Mouse (Mus musculus) hindbrain, embryonic 16.5 days (tissue): ENCODE data around the gene Borcs5. TPM values are rescaled to one million over a fixed set of nuclear protein-coding genes. Genes with fewer than 3 reads are reported as not detected.
A peak's percentile ranks its signal among the peaks of the same experiment; 100 is the strongest.

Source experiments
- ATAC-seq: fragments of 200-750 bp; cut with Nextera tagmentation; 2 replicates; pipeline ENCODE4 v1.8.0; 2017; ENCODE audit warnings: moderate TSS enrichment, moderate library complexity
- H3K27ac ChIP-seq: fragments of 300-500 bp; sonication (generic); 2 replicates; pipeline ENCODE4 v1.5.1; 2014; ENCODE audit warnings: low read depth, mild to moderate bottlenecking, control low read depth, low read length, moderate library complexity
- H3K27me3 ChIP-seq: fragments of 300-500 bp; sonication (generic); replicated peaks from 2 replicates; pipeline ENCODE4 v1.6.1; 2014; ENCODE audit warnings: low read length; ENCODE audit not compliant: control insufficient read depth, insufficient read depth
- H3K36me3 ChIP-seq: fragments of 300-500 bp; sonication (generic); 2 replicates; pipeline ENCODE4 v1.6.1; 2014; ENCODE audit warnings: mild to moderate bottlenecking, low read length, moderate library complexity, mixed read lengths; ENCODE audit not compliant: control insufficient read depth, insufficient read depth
- H3K4me1 ChIP-seq: fragments of 300-500 bp; sonication (generic); 2 replicates; pipeline ENCODE4 v1.6.1; 2014; ENCODE audit warnings: low read depth, low read length; ENCODE audit not compliant: control insufficient read depth, insufficient read depth
- H3K4me2 ChIP-seq: fragments of 300-500 bp; sonication (generic); 2 replicates; pipeline ENCODE4 v1.6.1; 2014; ENCODE audit warnings: mild to moderate bottlenecking, low read length, control low read depth, moderate library complexity
- H3K4me3 ChIP-seq: fragments of 300-500 bp; sonication (generic); 2 replicates; pipeline ENCODE4 v1.5.1; 2014; ENCODE audit warnings: mild to moderate bottlenecking, low read length, control low read depth, moderate library complexity
- H3K9ac ChIP-seq: fragments of 300-500 bp; sonication (generic); 2 replicates; pipeline ENCODE4 v1.6.1; 2014; ENCODE audit warnings: low read depth, mild to moderate bottlenecking, control low read depth, low read length, moderate library complexity
- H3K9me3 ChIP-seq: fragments of 300-500 bp; sonication (generic); 2 replicates; pipeline ENCODE4 v1.6.1; 2014; ENCODE audit warnings: mild to moderate bottlenecking, low read length, moderate library complexity; ENCODE audit not compliant: control insufficient read depth
- WGBS: fragments of 180-500 bp; shearing (Covaris S2); extraction: QIAGEN DNeasy Blood & Tissue Kit; methylation state at CpG from one replicate; pipeline ENCODE4 v1.1.7; 2014; 5-methylcytosine and 5-hydroxymethylcytosine counted together
- polyA plus RNA-seq: library from polyadenylated mRNA; unstranded; fragments of >200 nt; fragmentation: Nextera tagmentation; extraction: Ambion mirVana; gene quantifications from 2 replicates; pipeline ENCODE4 v1.2.1, GENCODE M21; 2015

Gene Borcs5
- polyA plus RNA-seq, 1 experiment from 2014 or later: 42.8 TPM

- Histone ChIP-seq H3K36me3 (no peaks in the 10 kb centered on the region), H3K9ac (no peak overlapping the region), H3K27me3 (no peaks in the 10 kb centered on the region), H3K4me1 (no peaks in the 10 kb centered on the region), H3K9me3 (no peaks in the 10 kb centered on the region), H3K4me3 (no peak overlapping the region), H3K4me2 (no peak overlapping the region), H3K27ac (no peak overlapping the region)
- WGBS: 87% methylated on average over 5 of the region's 5 CpGs
- ATAC-seq: no peak
These were observed 58.9 kb downstream of the Borcs5 start for GRCm38 (mm10) chr6:134698243-134698642.

- 63% methylated on average over 8 of the region's 8 CpGs for WGBS
- ATAC-seq: no peak
These were observed 61.3 kb downstream of the Borcs5 start for GRCm38 (mm10) chr6:134700451-134701210.

GRCm38 (mm10) chr6:134701211-134701602 lies 61.9 kb downstream of the Borcs5 start:
- H3K4me2 ChIP-seq: no peak overlapping the region
- H3K36me3 ChIP-seq: no peaks in the 10 kb centered on the region
- no peaks in the 10 kb centered on the region for H3K4me1 ChIP-seq
- H3K4me3 ChIP-seq: no peak overlapping the region
- no peaks in the 10 kb centered on the region for H3K9me3 ChIP-seq
- WGBS: 96% methylated on average over 6 of the region's 6 CpGs
- ATAC-seq: no peak
- no peak overlapping the region for H3K9ac ChIP-seq
- no peak overlapping the region for H3K27ac ChIP-seq
- H3K27me3 ChIP-seq: no peaks in the 10 kb centered on the region

More at GRCm38 (mm10) chr6:134700451-134701210, 61.3 kb downstream of the Borcs5 start:
- no peaks in the 10 kb centered on the region for H3K27me3 ChIP-seq
- no peaks in the 10 kb centered on the region for H3K36me3 ChIP-seq
- no peak overlapping the region for H3K4me3 ChIP-seq
- no peaks in the 10 kb centered on the region for H3K9me3 ChIP-seq
- no peaks in the 10 kb centered on the region for H3K4me1 ChIP-seq
- no peak overlapping the region for H3K27ac ChIP-seq
- no peak overlapping the region for H3K9ac ChIP-seq
- no peak overlapping the region for H3K4me2 ChIP-seq

DNA sequence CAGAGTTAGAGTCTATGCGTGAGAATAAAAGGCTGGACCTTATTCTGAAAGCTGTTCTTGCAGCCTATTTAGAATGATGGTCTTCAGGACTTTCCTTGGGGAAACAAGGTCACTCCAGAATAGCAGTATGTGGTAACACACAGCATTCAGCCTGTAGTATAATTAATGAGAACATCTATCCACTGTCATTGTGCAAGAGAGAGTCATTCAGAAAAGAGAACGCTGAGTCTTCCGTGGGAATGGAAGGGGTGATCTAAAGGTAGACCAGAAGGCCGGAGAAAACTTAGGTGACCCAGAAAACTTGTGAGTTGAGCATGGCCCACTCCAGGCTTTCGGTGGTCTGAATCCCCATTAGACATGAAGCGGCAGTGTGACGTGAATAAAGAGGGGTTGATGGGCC lies 62.9 kb downstream of the Borcs5 start:
- ATAC-seq: no peak
- no peak overlapping the region for H3K27ac ChIP-seq
- WGBS: 90% methylated on average over 7 of the region's 7 CpGs

GRCm38 (mm10) chr6:134703053-134703690 lies 63.9 kb downstream of the Borcs5 start:
- Histone ChIP-seq H3K9ac (no peak overlapping the region), H3K27ac (no peak overlapping the region), H3K36me3 (no peaks in the 10 kb centered on the region), H3K9me3 (no peaks in the 10 kb centered on the region), H3K4me1 (no peaks in the 10 kb centered on the region), H3K4me3 (no peak overlapping the region), H3K27me3 (no peaks in the 10 kb centered on the region), H3K4me2 (no peak overlapping the region)
- WGBS: 88% methylated on average over 4 of the region's 4 CpGs
- ATAC-seq: no peak

More for the DNA sequence above, 62.9 kb downstream of the Borcs5 start:
- Histone ChIP-seq H3K9ac (no peak overlapping the region), H3K36me3 (no peaks in the 10 kb centered on the region), H3K4me2 (no peak overlapping the region), H3K9me3 (no peaks in the 10 kb centered on the region), H3K4me1 (no peaks in the 10 kb centered on the region), H3K4me3 (no peak overlapping the region), H3K27me3 (no peaks in the 10 kb centered on the region)

- no peak for ATAC-seq
- Histone ChIP-seq H3K4me2 (no peak overlapping the region), H3K4me1 (no peaks in the 10 kb centered on the region), H3K27ac (no peak overlapping the region), H3K9me3 (no peaks in the 10 kb centered on the region), H3K27me3 (no peaks in the 10 kb centered on the region), H3K9ac (no peak overlapping the region), H3K36me3 (peaks cover 3% of the 10 kb centered on the region; the same call in 1 of the 2 replicates), H3K4me3 (no peak overlapping the region)
- WGBS: 90% methylated on average over 4 of the region's 4 CpGs
These were observed 67.2 kb downstream of the Borcs5 start for GRCm38 (mm10) chr6:134706467-134706866.

GRCm38 (mm10) chr6:134710020-134710419 lies 70.7 kb downstream of the Borcs5 start:
- Histone ChIP-seq H3K9ac (no peak overlapping the region), H3K9me3 (no peaks in the 10 kb centered on the region), H3K27me3 (no peaks in the 10 kb centered on the region), H3K4me2 (no peak overlapping the region), H3K27ac (no peak overlapping the region), H3K4me3 (no peak overlapping the region), H3K4me1 (no peaks in the 10 kb centered on the region), H3K36me3 (peaks cover 3% of the 10 kb centered on the region; the same call in 1 of the 2 replicates)
- ATAC-seq: 0 out of 2 replicates have a peak, but pooled peaks have one; percentile 31
- 77% methylated on average over 15 of the region's 15 CpGs for WGBS

DNA sequence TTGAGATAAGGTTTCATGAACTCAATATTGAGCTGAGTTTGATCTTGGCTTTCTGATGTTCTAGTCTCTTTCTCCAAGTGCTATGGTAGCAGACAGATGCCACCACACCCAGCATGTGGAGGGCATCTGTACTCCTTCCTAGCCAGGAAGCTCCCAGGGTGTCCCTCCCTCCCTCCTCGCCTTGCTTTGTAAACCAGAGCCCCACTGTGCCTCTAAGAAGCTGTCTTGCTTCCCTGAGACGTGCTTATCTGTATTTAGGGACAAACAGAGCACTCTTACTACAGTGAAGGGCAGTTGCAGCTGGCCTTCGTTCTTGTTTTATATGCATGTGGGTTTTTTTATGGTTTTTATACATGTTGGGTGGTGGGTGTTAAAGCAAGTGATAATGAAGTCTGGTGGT lies 74.0 kb downstream of the Borcs5 start:
- Histone ChIP-seq H3K36me3 (peaks cover 3% of the 10 kb centered on the region; the same call in 1 of the 2 replicates), H3K4me3 (no peak overlapping the region), H3K9me3 (no peaks in the 10 kb centered on the region), H3K4me1 (no peaks in the 10 kb centered on the region), H3K9ac (no peak overlapping the region), H3K27ac (no peak overlapping the region), H3K27me3 (no peaks in the 10 kb centered on the region), H3K4me2 (no peak overlapping the region)
- WGBS: 41% methylated on average over 3 of the region's 3 CpGs
- no peak for ATAC-seq

DNA sequence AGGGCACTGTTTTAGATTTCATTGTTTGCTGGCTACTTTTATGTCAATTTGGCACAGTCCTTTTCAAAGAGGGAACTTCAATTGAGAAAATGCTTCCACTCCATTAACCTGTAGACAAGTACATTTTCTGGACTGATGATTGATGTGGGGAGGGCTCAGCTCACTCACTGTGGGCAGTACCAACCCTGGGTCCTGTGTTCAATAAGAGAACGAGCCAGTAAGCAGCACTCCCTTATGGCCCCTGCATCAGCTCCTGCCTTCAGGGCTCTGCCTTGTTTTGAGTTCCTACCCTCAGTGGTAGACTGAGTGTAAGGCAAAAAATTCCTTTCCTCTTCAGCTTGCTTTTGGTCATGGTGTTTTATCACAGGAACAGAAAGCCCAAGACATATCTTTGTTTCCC lies 74.6 kb downstream of the Borcs5 start:
- Histone ChIP-seq H3K27me3 (no peaks in the 10 kb centered on the region), H3K4me3 (no peak overlapping the region), H3K36me3 (peaks cover 3% of the 10 kb centered on the region; the same call in 1 of the 2 replicates), H3K4me2 (no peak overlapping the region), H3K4me1 (no peaks in the 10 kb centered on the region), H3K27ac (no peak overlapping the region), H3K9ac (no peak overlapping the region), H3K9me3 (no peaks in the 10 kb centered on the region)
- ATAC-seq: no peak
- WGBS: 61% methylated on average over 1 of the region's 1 CpGs
